Mouse (Mus musculus) hematopoietic stem cell, adult 5-6 weeks (primary cell): ENCODE data around the gene Fat4. TPM values are rescaled to one million over a fixed set of nuclear protein-coding genes. Genes with fewer than 3 reads are reported as not detected.

Experiments used
- ATAC-seq, 2 experiments: fragments of 125-278 bp in 1 of 2; replicated peaks in 1 of 2; 2 replicates each; pipeline ENCODE4 v1.8.0; 2016 to 2017; ENCODE audit warnings: inconsistent platforms in 2 of 2, mild to moderate bottlenecking in 2 of 2, moderate number of reproducible peaks in 2 of 2, low read depth in 1 of 2, moderate TSS enrichment in 1 of 2; ENCODE audit not compliant: low FRiP score in 2 of 2, poor library complexity in 2 of 2, severe bottlenecking in 2 of 2, insufficient read depth in 1 of 2, low TSS enrichment in 1 of 2
- total RNA-seq: library from RNA; stranded (forward); fragments of 172-1452, 232-1000 nt; gene quantifications from 2 replicates; pipeline ENCODE4 v1.2.3, GENCODE M21; 2017

Fat4 gene
- 0.06 and 0.10 TPM in 2 replicates for total RNA-seq

DNA sequence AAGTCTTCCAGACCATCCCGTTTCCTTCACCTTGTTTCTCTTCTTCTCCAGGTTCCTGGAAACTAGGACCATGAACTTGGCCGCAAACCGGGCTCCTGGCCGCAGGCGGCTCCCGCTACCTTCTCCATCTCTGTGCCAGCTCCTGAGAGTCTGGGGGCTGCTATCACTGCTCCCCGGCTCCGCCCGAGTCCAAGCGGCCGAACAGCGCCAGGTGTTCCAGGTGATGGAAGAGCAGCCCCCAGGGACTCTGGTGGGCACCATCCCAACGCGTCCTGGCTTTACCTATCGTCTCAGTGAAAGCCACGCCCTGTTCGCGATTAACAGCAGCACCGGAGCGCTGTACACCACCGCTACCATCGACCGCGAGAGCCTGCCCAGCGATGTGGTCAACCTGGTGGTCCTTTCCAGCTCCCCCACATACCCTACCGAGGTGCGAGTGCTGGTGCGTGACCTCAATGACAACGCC lies at the start of gene Fat4:
Gene Fat4, plus strand, starts transcription at position 51 of the 466 bp plus-strand sequence.
- no peak for ATAC-seq

GRCm38 (mm10) chr3:38839438-38839837 lies 47.3 kb upstream of the Fat4 start:
- no peak for ATAC-seq

DNA sequence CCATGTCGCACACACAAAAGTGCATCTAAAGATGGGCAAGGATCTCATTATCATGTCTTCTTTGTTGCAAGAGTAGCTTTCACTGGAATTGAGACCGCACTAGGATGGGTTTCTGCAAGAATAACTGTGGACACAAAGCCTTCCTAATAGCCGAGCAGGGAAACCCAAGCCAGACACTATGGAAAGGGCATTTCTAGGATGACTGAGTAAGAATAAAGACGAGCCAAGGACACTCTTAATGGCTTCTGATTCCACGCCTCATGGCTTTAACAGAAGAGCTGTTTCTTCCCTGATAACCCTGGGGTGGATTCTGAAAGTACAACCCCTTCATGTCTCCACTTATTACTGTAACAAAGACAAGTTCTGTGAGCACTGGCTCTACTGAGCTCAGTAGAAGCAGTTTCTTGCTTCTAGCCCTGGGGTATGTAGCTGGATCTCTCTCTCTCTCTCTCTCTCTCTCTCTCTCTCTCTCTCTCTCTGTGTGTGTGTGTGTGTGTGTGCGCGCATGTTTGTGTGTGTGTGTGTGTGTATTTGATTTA lies 43.7 kb upstream of the Fat4 start:
- no peak for ATAC-seq

- ATAC-seq = no peak
These were observed 39.9 kb upstream of the Fat4 start for GRCm38 (mm10) chr3:38846602-38847382.

- ATAC-seq = no peak
These were observed 37.7 kb upstream of the Fat4 start for GRCm38 (mm10) chr3:38849077-38849476.

DNA sequence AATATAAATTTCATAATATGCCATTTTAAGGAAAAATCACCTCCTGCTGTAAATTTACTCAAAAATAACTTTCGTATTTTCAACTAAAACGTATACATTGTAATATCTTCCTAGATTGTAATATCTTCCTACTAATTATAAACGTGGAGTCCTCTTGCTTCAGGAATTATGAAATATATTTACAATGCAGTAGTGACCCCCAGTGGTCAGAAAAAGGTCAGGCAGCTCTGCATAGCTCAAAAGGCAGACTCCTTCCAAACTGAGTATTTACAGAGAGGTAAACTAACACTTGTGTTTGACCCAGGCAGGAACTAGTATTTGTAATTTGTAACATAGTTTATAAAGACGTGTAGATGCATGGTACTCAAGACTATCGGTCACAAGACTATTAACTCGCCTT lies 37.2 kb upstream of the Fat4 start:
- ATAC-seq = peak in 1 of 2 experiments; percentile 57; a peak in 2 of 4 replicates

DNA sequence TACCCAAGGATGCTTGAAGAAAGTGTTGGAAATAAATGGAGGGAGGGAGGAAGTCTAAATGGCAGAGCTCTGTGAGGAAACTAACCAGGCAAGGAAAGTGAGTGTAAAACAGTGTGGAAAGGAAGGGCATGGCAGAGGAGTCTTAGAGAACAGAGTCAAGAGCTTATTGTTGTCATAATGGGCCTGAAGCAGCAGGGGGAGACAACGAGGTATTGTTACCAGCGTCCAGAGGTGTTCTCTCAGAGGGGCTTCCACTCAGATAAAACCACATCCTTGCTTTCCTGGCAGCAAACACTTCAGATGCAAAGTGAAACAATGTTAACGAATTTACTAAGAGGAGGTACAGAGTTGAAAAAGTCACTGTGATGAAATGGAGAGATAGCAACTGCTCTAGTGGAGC lies 33.1 kb upstream of the Fat4 start:
- peak; percentile 47 to 61; a peak in 2 of 4 replicates for ATAC-seq

GRCm38 (mm10) chr3:38860683-38861082 lies 26.1 kb upstream of the Fat4 start:
- ATAC-seq = no peak

DNA sequence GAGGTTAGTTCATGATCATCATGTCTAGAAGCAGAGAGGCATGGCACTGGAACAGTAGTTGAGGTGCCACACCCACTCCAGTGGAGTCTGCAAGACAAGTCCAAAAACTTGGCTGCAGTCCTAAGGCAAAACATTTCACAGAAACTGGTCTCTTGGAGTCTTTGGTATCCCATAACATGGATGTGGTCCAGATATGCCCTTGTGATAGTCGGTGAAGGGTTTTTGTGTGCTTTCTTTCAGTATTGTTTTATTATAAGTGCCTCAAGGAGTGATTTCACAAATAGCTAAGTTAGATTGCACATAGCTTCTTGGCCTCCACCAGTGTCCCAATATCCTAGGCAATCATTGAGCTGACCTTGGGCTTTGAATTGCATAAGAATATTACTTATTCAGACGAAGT lies 15.4 kb upstream of the Fat4 start:
- no peak for ATAC-seq

DNA sequence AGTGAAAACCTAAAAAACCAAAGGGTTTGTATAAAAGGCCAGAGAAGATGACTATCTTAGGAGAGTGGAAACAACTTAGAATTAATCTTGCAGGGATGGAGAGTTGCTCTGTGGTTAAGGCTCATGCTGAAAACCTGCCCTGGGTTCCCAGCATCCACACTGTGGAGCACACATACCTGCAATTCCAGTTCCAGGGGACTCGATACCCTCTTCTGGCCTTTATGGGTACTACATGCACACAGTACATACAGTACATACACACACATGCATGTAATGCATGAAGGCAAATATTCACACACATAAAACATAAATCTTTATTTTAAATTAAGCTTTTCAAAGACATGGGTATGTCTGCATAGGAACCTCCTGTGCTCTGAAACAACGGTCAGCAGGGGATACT lies 10.9 kb upstream of the Fat4 start:
- 0 out of 4 replicates have a peak, but pooled peaks of 1 of the 2 experiments have one; percentile 17 for ATAC-seq

GRCm38 (mm10) chr3:38876706-38877105 lies 10.0 kb upstream of the Fat4 start:
- no peak for ATAC-seq

GRCm38 (mm10) chr3:38882778-38883177 lies 4.0 kb upstream of the Fat4 start:
- no peak for ATAC-seq

DNA sequence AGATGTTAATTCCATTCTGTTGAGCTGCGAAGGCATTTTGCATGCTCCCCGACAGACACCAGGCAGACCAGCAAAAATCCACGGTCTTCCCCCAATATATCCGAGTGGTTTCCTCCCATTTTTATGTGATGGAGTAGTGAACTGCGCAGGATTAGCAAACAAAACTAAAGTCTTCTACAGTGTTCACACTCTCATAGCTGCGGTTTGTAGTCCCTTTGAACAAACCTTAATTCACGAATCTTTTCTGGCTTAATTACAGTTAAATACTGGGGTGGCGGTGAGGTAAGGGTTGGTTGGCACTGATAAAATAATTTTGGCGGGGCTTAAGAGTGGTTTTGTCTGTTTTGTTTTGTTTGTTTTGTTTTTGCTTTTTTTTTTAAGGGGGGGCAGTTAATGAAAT lies 3.1 kb upstream of the Fat4 start:
- no peak for ATAC-seq

GRCm38 (mm10) chr3:38884276-38884675 lies 2.5 kb upstream of the Fat4 start:
- peak in 1 of 2 experiments; percentile 25; a peak in 1 of 4 replicates for ATAC-seq

- no peak for ATAC-seq
These were observed 1.8 kb upstream of the Fat4 start for GRCm38 (mm10) chr3:38884919-38885418.

- ATAC-seq = peak; percentile 48 to 67; a peak in 3 of 4 replicates
These were observed 1.2 kb upstream of the Fat4 start for GRCm38 (mm10) chr3:38885481-38886001.

DNA sequence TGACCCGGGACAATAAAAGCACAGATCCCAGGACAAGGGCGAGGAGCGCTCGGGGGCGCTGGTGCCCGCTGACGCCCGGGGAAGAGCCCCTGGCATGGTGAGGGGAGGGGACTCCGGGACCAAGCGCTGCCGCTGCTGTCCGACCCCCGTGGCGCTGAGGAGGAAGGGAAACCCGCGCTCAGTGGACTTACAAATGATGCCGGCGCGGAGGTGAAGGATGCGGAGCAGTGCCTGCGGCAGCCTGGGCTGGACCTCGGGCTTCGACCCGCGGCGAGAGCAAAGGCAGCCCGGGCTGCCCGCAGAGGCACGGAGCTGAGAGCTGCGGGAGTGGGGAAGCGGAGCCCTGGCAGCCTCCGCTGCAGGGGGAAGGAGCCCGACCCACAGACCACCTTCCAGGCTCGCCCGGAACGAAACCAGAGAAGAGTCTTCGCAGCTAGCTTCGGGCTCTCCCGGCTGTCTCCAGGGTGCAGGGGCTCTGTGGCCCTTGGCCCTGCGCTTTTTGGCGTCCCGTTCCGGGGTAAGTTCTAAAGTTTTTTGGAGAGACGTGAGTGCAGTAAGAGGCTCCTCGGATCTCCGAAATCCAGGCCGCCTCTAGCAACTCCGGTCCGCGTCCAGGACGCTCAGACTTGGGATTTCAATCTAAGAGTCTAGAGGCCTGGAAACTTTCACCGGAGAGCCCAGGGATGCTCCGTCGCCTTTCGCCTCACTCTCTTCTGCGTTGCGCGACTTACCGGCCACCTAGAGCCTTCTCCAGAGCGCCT lies 499 bp upstream of the Fat4 start:
- no peak for ATAC-seq
